Mouse (Mus musculus): ENCODE measurements at regions not wholly inside any gene's neighbourhood (a gene's known extent, or its start where the extent isn't known, plus 50 kb on each side); places are given as distances from the start of the nearest gene placed in this dataset.

GRCm38 (mm10) chr14:48852061-48852460 lies 178.4 kb upstream of the Otx2 start:
- H3K36me3 ChIP-seq (ENCODE audit: insufficient read depth), result no peaks in the 10 kb centered on the region
- H3K4me1 ChIP-seq (ENCODE audit: insufficient read depth), result no peaks in the 10 kb centered on the region
- no peak overlapping the region for H3K4me2 ChIP-seq
- no peak for TF ChIP-seq CTCF (IDR thresholded peaks at IDR 0.05; ENCODE audit: low read depth)
- ATAC-seq (ENCODE audit: insufficient read depth), result no peak
- H3K9me3 ChIP-seq (ENCODE audit: low read depth, low read length), result no peaks in the 10 kb centered on the region
- no peak for DNase-seq
- 58% methylated on average over 4 of the region's 4 CpGs for WGBS
- H3K27ac ChIP-seq (ENCODE audit: low read depth), result no peak overlapping the region
- H3K4me3 ChIP-seq (ENCODE audit: low read depth, low read length), result no peak overlapping the region
- 0 out of 2 replicates have a peak, but pooled peaks cover 5% of the 10 kb centered on the region for H3K27me3 ChIP-seq (ENCODE audit: insufficient read depth, low read length)
- H3K9ac ChIP-seq, result no peak overlapping the region

GRCm38 (mm10) chr14:48842861-48843260 lies 169.2 kb upstream of the Otx2 start:
- WGBS, result 58% methylated on average over 4 of the region's 4 CpGs
- ATAC-seq (ENCODE audit: insufficient read depth) (no peak), DNase-seq (no peak)
- H3K4me1 ChIP-seq (ENCODE audit: insufficient read depth), result no peaks in the 10 kb centered on the region
- no peaks in the 10 kb centered on the region for H3K27me3 ChIP-seq (ENCODE audit: insufficient read depth, low read length)
- no peaks in the 10 kb centered on the region for H3K9me3 ChIP-seq (ENCODE audit: low read depth, low read length)
- no peaks in the 10 kb centered on the region for H3K36me3 ChIP-seq (ENCODE audit: insufficient read depth)
- no peak for TF ChIP-seq CTCF (IDR thresholded peaks at IDR 0.05; ENCODE audit: low read depth)
- no peak overlapping the region for H3K4me3 ChIP-seq (ENCODE audit: low read depth, low read length)
- H3K4me2 ChIP-seq, result no peak overlapping the region
- no peak overlapping the region for H3K27ac ChIP-seq (ENCODE audit: low read depth)
- H3K9ac ChIP-seq, result no peak overlapping the region

GRCm38 (mm10) chr14:48841278-48841677 lies 167.7 kb upstream of the Otx2 start:
- Histone ChIP-seq H3K36me3 (ENCODE audit: insufficient read depth) (no peaks in the 10 kb centered on the region), H3K27me3 (ENCODE audit: insufficient read depth, low read length) (no peaks in the 10 kb centered on the region), H3K4me2 (no peak overlapping the region), H3K4me3 (ENCODE audit: low read depth, low read length) (no peak overlapping the region), H3K9ac (no peak overlapping the region), H3K27ac (ENCODE audit: low read depth) (no peak overlapping the region), H3K9me3 (ENCODE audit: low read depth, low read length) (no peaks in the 10 kb centered on the region), H3K4me1 (ENCODE audit: insufficient read depth) (no peaks in the 10 kb centered on the region)
- no peak for TF ChIP-seq CTCF (IDR thresholded peaks at IDR 0.05; ENCODE audit: low read depth)
- no peak for DNase-seq
- ATAC-seq (ENCODE audit: insufficient read depth), result no peak
- 52% methylated on average over 5 of the region's 5 CpGs for WGBS

DNA sequence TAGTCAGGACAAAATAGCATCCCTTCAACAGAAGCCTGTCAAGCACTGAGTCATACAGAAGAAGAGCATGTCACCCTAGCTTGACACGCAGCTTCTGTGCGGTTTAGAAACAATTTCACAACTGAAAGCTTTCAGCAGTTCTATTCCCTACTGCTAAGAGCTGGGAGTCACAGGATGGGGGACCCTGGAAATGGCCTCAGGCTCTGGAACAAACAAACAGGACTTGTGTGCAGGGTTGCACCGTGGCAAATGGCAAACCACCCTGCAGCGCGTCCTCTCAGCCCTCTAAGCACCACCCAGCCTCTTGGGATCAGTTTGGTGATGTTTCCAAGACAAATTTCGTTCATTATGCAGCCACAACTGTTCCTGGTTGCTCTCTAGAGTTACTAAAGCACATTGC lies 163.6 kb upstream of the Otx2 start:
- no peaks in the 10 kb centered on the region for H3K9me3 ChIP-seq (ENCODE audit: low read depth, low read length)
- no peak for ATAC-seq (ENCODE audit: insufficient read depth)
- no peaks in the 10 kb centered on the region for H3K36me3 ChIP-seq (ENCODE audit: insufficient read depth)

GRCm38 (mm10) chr14:48836071-48836470 lies 162.5 kb upstream of the Otx2 start:
- Histone ChIP-seq H3K4me1 (ENCODE audit: insufficient read depth) (no peaks in the 10 kb centered on the region; the same call in 1 of the 2 replicates), H3K4me3 (ENCODE audit: low read depth, low read length) (no peak overlapping the region), H3K27ac (ENCODE audit: low read depth) (no peak overlapping the region), H3K9ac (no peak overlapping the region), H3K36me3 (ENCODE audit: insufficient read depth) (no peaks in the 10 kb centered on the region), H3K4me2 (no peak overlapping the region), H3K27me3 (ENCODE audit: insufficient read depth, low read length) (no peaks in the 10 kb centered on the region), H3K9me3 (ENCODE audit: low read depth, low read length) (no peaks in the 10 kb centered on the region)
- DNase-seq, result no peak
- no peak for ATAC-seq (ENCODE audit: insufficient read depth)
- 17% methylated on average over 2 of the region's 2 CpGs for WGBS
- no peak for TF ChIP-seq CTCF (IDR thresholded peaks at IDR 0.05; ENCODE audit: low read depth)

More for the DNA sequence above, 163.6 kb upstream of the Otx2 start:
- 64% methylated on average over 6 of the region's 6 CpGs for whole genome bisulfite sequencing
- Histone ChIP-seq H3K4me3 (ENCODE audit: low read depth, low read length) (no peak overlapping the region), H3K27me3 (ENCODE audit: insufficient read depth, low read length) (no peaks in the 10 kb centered on the region), H3K4me1 (ENCODE audit: insufficient read depth) (no peaks in the 10 kb centered on the region; the same call in 1 of the 2 replicates), H3K4me2 (no peak overlapping the region), H3K27ac (ENCODE audit: low read depth) (no peak overlapping the region), H3K9ac (no peak overlapping the region)
- TF ChIP-seq CTCF (IDR thresholded peaks at IDR 0.05; ENCODE audit: low read depth), result no peak
- no peak for DNase-seq

DNA sequence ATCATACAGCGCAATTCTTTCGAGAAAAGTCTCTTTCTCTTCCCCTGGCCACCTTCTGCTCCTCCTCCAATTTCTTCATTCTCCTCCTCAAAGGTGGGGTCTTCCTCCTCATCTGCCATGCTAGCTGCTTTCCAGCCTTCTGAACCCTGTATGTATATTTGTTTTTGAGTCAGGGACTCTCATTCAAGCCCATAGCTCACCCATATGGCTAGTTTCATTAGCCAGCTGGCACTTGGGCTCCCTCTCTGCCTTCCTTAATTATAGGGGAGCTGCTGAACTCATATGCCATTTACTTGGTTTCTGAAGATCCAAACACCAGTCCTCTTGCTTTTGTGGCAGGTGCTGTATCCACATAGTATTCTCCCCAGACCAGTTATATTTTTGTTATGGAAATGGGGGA lies 160.8 kb upstream of the Otx2 start:
- no peaks in the 10 kb centered on the region for H3K36me3 ChIP-seq (ENCODE audit: insufficient read depth)
- H3K27ac ChIP-seq (ENCODE audit: low read depth), result no peak overlapping the region
- no peak for ATAC-seq (ENCODE audit: insufficient read depth)
- DNase-seq, result no peak
- H3K4me3 ChIP-seq (ENCODE audit: low read depth, low read length), result no peak overlapping the region
- H3K27me3 ChIP-seq (ENCODE audit: insufficient read depth, low read length), result no peaks in the 10 kb centered on the region
- TF ChIP-seq CTCF (IDR thresholded peaks at IDR 0.05; ENCODE audit: low read depth), result no peak
- no peak overlapping the region for H3K4me2 ChIP-seq
- WGBS, result 98% methylated on average over 2 of the region's 2 CpGs
- H3K9me3 ChIP-seq (ENCODE audit: low read depth, low read length), result no peaks in the 10 kb centered on the region
- no peaks in the 10 kb centered on the region; the same call in 1 of the 2 replicates for H3K4me1 ChIP-seq (ENCODE audit: insufficient read depth)
- no peak overlapping the region for H3K9ac ChIP-seq

DNA sequence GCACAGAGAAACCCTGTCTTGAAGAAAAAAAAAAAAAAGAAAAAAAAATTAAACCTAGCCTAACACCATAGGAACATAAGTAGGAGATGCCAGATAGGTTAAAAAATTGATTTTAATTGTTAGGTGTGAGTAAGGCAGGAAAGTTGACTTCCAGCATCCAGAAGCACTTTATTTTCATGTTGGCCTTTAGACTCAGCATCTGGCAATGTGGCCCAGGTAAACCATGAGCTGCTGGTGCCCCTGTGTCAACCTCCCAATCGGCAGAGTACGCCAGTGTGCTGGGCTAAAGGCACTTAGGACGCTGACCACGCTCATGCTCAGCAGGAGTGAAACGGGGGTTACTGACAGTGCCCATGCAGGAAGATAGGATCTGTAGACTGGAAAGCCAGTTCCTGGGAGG lies 152.8 kb upstream of the Otx2 start:
- Histone ChIP-seq H3K27ac (ENCODE audit: low read depth) (no peak overlapping the region), H3K9ac (no peak overlapping the region), H3K36me3 (ENCODE audit: insufficient read depth) (no peaks in the 10 kb centered on the region), H3K4me1 (ENCODE audit: insufficient read depth) (no peaks in the 10 kb centered on the region), H3K27me3 (ENCODE audit: insufficient read depth, low read length) (no peaks in the 10 kb centered on the region), H3K4me2 (no peak overlapping the region), H3K4me3 (ENCODE audit: low read depth, low read length) (no peak overlapping the region), H3K9me3 (ENCODE audit: low read depth, low read length) (no peaks in the 10 kb centered on the region)
- 59% methylated on average over 5 of the region's 5 CpGs for WGBS
- DNase-seq (no peak), ATAC-seq (ENCODE audit: insufficient read depth) (no peak)
- TF ChIP-seq CTCF (IDR thresholded peaks at IDR 0.05; ENCODE audit: low read depth), result no peak

GRCm38 (mm10) chr14:48824375-48824774 lies 150.8 kb upstream of the Otx2 start:
- no peak for TF ChIP-seq CTCF (IDR thresholded peaks at IDR 0.05; ENCODE audit: low read depth)
- Histone ChIP-seq H3K27ac (ENCODE audit: low read depth) (no peak overlapping the region), H3K36me3 (ENCODE audit: insufficient read depth) (no peaks in the 10 kb centered on the region), H3K4me1 (ENCODE audit: insufficient read depth) (no peaks in the 10 kb centered on the region), H3K9me3 (ENCODE audit: low read depth, low read length) (no peaks in the 10 kb centered on the region), H3K9ac (no peak overlapping the region), H3K4me3 (ENCODE audit: low read depth, low read length) (no peak overlapping the region), H3K27me3 (ENCODE audit: insufficient read depth, low read length) (no peaks in the 10 kb centered on the region), H3K4me2 (no peak overlapping the region)
- ATAC-seq (ENCODE audit: insufficient read depth) (no peak), DNase-seq (no peak)
- 61% methylated on average over 3 of the region's 3 CpGs for WGBS
